Mouse (Mus musculus) heart, embryonic 15.5 days (tissue): ENCODE measurements around the gene Shisal1. TPM values are rescaled to one million over a fixed set of nuclear protein-coding genes. Genes with fewer than 3 reads are reported as not detected.
A peak's percentile ranks its signal among the peaks of the same experiment; 100 is the strongest.

Source experiments
- ATAC-seq: fragments of 200-750 bp; cut with Nextera tagmentation; replicated peaks from 2 replicates; pipeline ENCODE4 v1.8.0; 2017; ENCODE audit warnings: low read depth, moderate TSS enrichment; ENCODE audit not compliant: insufficient number of reproducible peaks, insufficient read depth, low FRiP score
- H3K27ac ChIP-seq: fragments of 300-500 bp; sonication (generic); 2 replicates; pipeline ENCODE4 v1.5.1; 2015; ENCODE audit warnings: mild to moderate bottlenecking, inconsistent platforms
- H3K27me3 ChIP-seq: fragments of 300-500 bp; sonication (generic); 2 replicates; pipeline ENCODE4 v1.6.1; 2015; ENCODE audit warnings: inconsistent platforms
- H3K36me3 ChIP-seq: fragments of 300-500 bp; sonication (generic); 2 replicates; pipeline ENCODE4 v1.6.1; 2015; ENCODE audit warnings: mild to moderate bottlenecking, inconsistent platforms
- H3K4me1 ChIP-seq: fragments of 300-500 bp; sonication (generic); replicated peaks from 2 replicates; pipeline ENCODE4 v1.6.1; 2015; ENCODE audit warnings: inconsistent platforms
- H3K4me2 ChIP-seq: fragments of 300-500 bp; sonication (generic); 2 replicates; pipeline ENCODE4 v1.6.1; 2015; ENCODE audit warnings: inconsistent platforms, mild to moderate bottlenecking, moderate library complexity
- H3K4me3 ChIP-seq: fragments of 300-500 bp; sonication (generic); 2 replicates; pipeline ENCODE4 v1.5.1; 2015; ENCODE audit warnings: mild to moderate bottlenecking, inconsistent platforms
- H3K9ac ChIP-seq: fragments of 300-500 bp; sonication (generic); 2 replicates; pipeline ENCODE4 v1.6.1; 2015; ENCODE audit warnings: mild to moderate bottlenecking, inconsistent platforms
- H3K9me3 ChIP-seq: fragments of 300-500 bp; sonication (generic); replicated peaks from 2 replicates; pipeline ENCODE4 v1.6.1; 2016; ENCODE audit warnings: inconsistent platforms
- WGBS: fragments of 180-500 bp; shearing (Covaris S2); methylation state at CpG from one replicate; pipeline ENCODE4 v1.1.7; 2015; ENCODE audit warnings: mixed read lengths; 5-methylcytosine and 5-hydroxymethylcytosine counted together
- polyA plus RNA-seq: library from polyadenylated mRNA; unstranded; fragments of >200 nt; fragmentation: Nextera tagmentation; extraction: Ambion mirVana; gene quantifications from 2 replicates; pipeline ENCODE4 v1.2.1, GENCODE M21; 2015

Shisal1 gene
- 0.47 and 1.4 TPM in 2 replicates for polyA plus RNA-seq

DNA sequence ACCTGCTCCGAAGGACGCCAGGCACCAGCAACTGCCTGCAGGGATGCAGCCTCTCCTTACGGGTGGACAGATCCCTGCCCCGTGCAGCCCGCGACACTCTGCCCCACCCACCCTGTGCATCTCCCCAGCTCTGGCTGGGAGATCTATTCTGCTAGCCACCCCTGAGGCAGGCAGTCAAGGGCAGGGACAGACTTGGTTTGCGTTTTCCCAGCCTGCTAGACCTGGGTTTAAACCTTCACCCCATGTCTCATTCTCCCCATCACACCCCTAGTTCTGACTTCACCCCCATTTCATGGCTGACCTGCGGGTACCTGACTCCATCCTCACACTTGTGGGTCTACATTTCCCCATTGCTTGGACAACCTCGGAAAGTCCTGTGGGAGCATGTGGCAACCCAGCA is at the start of gene Shisal1:
TSS of gene Shisal1 (minus strand) at position 101 of the 400 bp plus-strand sequence.
- Histone ChIP-seq H3K4me3 (peak within 1 kb of the TSS; percentile 49), H3K4me1 (peaks cover 20% of the 10 kb centered on the region), H3K27me3 (peaks cover 80% of the 10 kb centered on the region), H3K36me3 (no peaks in the 10 kb centered on the region), H3K27ac (no peak within 1 kb of the TSS), H3K4me2 (peak within 1 kb of the TSS; percentile 89), H3K9me3 (no peaks in the 10 kb centered on the region), H3K9ac (peak within 1 kb of the TSS; percentile 30)
- ATAC-seq = no peak
- 25% methylated on average over 9 of the region's 9 CpGs for WGBS

- ATAC-seq = no peak
- Histone ChIP-seq H3K36me3 (no peaks in the 10 kb centered on the region), H3K27ac (no peak overlapping the region), H3K9me3 (no peaks in the 10 kb centered on the region), H3K4me2 (no peak overlapping the region), H3K4me1 (no peaks in the 10 kb centered on the region), H3K9ac (no peak overlapping the region), H3K27me3 (0 out of 2 replicates have a peak, but pooled peaks cover 4% of the 10 kb centered on the region), H3K4me3 (no peak overlapping the region)
- 64% methylated on average over 7 of the region's 7 CpGs for WGBS
These were observed 43.6 kb upstream of the Shisal1 start for GRCm38 (mm10) chr15:84490486-84490885.

- H3K4me2 ChIP-seq = no peak overlapping the region
- no peak overlapping the region for H3K27ac ChIP-seq
- WGBS = 62% methylated on average over 4 of the region's 4 CpGs
- ATAC-seq = no peak
- no peaks in the 10 kb centered on the region for H3K4me1 ChIP-seq
- no peak overlapping the region for H3K4me3 ChIP-seq
- H3K36me3 ChIP-seq = no peaks in the 10 kb centered on the region
- H3K27me3 ChIP-seq = peaks cover 35% of the 10 kb centered on the region
- H3K9me3 ChIP-seq = no peaks in the 10 kb centered on the region
- no peak overlapping the region for H3K9ac ChIP-seq
These were observed 37.4 kb upstream of the Shisal1 start for GRCm38 (mm10) chr15:84484255-84484654.

DNA sequence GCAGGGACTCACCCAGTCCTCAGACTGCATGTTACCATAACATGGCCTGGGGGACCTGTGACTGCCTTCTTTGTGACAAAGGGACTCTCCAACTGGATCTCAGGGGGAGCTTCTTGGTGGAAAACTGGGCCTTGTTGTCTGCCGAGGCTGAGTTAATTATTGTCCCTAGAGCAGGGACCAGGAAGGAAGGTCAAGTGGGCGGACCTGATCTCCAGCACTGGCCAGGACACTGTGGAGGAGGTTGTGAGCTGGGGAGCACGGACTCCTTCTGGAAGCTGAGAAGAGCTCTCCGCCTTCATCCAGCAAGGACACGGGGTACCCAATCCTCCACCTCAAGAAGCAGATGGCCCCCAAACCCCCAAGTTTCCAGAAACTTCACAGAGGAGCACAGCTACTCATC is 36.7 kb upstream of the Shisal1 start:
- H3K4me3 ChIP-seq = no peak overlapping the region
- H3K4me2 ChIP-seq = no peak overlapping the region
- no peak overlapping the region for H3K9ac ChIP-seq
- no peaks in the 10 kb centered on the region for H3K9me3 ChIP-seq
- H3K27ac ChIP-seq = no peak overlapping the region
- H3K4me1 ChIP-seq = no peaks in the 10 kb centered on the region
- ATAC-seq = no peak
- peaks cover 35% of the 10 kb centered on the region for H3K27me3 ChIP-seq
- H3K36me3 ChIP-seq = no peaks in the 10 kb centered on the region
- WGBS = 59% methylated on average over 5 of the region's 5 CpGs

DNA sequence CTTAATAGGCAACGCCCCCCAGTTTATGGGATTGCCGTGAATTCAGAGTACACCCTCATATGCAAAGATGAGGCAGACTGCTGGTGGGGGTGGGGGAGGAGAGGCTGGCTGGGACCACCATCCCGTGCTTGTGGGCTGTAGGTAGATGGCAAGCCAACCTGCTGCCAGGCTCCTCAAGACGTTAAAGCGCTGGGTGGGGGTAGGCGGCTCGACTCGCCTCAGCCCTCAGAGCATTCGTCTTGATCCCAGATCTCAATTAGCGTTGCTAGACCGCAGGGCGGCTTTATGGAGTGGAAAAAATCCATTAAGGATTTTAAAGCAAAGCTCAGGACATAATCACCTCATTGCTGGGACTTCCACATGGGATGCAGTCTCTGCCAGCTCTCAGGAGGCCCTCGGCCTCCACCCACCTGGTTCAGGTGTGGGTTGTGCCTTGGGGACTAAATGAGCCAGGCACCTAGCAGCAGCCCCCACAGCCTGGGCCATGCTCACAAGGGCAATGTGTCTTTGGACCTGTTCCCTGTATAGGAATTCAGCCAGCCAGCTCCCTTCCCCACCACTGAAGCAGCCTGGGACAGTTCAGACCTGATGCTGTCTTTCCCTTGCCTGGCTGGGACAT is 34.5 kb upstream of the Shisal1 start:
- no peak overlapping the region for H3K9ac ChIP-seq
- WGBS = 59% methylated on average over 13 of the region's 13 CpGs
- no peak overlapping the region for H3K27ac ChIP-seq
- H3K4me3 ChIP-seq = no peak overlapping the region
- no peak for ATAC-seq
- H3K4me1 ChIP-seq = no peaks in the 10 kb centered on the region
- H3K36me3 ChIP-seq = no peaks in the 10 kb centered on the region
- H3K27me3 ChIP-seq = peaks cover 35% of the 10 kb centered on the region
- no peaks in the 10 kb centered on the region for H3K9me3 ChIP-seq
- H3K4me2 ChIP-seq = no peak overlapping the region

DNA sequence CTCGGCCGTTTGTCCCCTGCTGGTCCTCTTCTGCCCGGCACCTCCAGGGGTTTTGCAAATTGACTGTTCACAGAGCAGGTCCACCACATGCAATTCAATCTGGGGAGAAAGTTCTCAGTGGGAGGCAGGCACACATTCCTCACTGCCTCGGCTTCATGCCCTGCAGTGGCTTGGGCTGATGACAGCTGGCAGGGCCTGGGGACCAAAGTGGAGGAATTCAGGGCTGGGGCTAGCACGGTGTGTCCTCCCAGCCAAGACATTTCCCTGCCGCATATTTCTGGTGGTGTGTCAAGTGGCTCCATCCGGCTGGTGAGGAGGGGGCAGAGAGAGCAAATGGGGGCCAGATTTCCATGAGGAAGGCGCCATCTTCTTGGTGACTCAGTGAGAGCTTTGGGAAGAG is 22.5 kb upstream of the Shisal1 start:
- H3K4me3 ChIP-seq = no peak overlapping the region
- no peak for ATAC-seq
- H3K27me3 ChIP-seq = peaks cover 47% of the 10 kb centered on the region

DNA sequence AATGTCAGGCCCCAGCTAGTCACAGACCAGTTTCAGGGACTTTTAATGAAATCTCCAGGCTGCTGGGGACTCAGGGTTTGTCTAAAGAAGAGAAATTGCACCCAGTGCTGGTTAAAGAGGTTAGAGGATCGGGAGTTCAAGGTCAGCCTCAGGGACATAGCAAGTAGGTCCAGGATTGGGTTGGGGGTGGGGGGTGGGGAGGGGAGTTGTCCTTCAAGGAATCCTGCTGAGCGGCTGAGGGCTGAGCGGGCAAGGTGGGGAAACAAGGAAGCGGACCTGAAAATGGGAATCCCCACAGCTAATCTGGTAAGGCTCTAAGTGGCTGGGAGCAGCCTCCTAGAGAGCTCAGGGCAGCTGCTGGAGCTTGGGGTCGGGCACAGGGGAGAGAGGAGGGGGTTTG is 20.9 kb upstream of the Shisal1 start:
- Histone ChIP-seq H3K4me2 (no peak overlapping the region), H3K9ac (no peak overlapping the region), H3K36me3 (no peaks in the 10 kb centered on the region), H3K27me3 (peaks cover 47% of the 10 kb centered on the region), H3K27ac (no peak overlapping the region), H3K9me3 (no peaks in the 10 kb centered on the region), H3K4me1 (peaks cover 11% of the 10 kb centered on the region), H3K4me3 (no peak overlapping the region)
- 56% methylated on average over 5 of the region's 5 CpGs for WGBS
- ATAC-seq = no peak

More for the DNA sequence above, 22.5 kb upstream of the Shisal1 start:
- Histone ChIP-seq H3K9me3 (no peaks in the 10 kb centered on the region), H3K4me2 (no peak overlapping the region), H3K9ac (no peak overlapping the region), H3K27ac (no peak overlapping the region), H3K4me1 (peaks cover 11% of the 10 kb centered on the region), H3K36me3 (no peaks in the 10 kb centered on the region)
- WGBS = 19% methylated on average over 8 of the region's 8 CpGs

- 48% methylated on average over 13 of the region's 13 CpGs for WGBS
- H3K27ac ChIP-seq = no peak overlapping the region
- ATAC-seq = no peak
These were observed 19.8 kb upstream of the Shisal1 start for GRCm38 (mm10) chr15:84466458-84467267.

DNA sequence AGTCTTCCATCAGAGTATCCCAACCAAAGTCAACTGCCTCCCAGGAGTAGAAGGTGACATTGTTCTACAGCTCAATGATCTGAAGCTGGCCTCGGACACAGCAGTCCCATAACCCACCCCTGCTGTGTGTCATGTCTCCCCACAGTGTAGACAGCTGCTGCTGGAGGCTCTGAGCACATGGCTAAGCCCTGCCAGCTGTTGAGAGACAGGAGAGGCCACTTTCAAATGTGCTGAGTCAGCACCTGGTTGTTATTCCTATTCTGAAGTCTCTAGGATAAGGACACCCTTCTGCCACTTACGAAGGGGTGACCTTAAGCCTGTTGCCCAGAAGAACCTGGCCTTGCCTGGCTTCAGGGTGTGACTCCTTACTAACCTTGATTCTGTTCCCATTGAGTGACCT is 14.5 kb upstream of the Shisal1 start:
- 64% methylated on average over 2 of the region's 2 CpGs for WGBS
- no peak for ATAC-seq
- Histone ChIP-seq H3K4me2 (no peak overlapping the region), H3K4me3 (no peak overlapping the region), H3K27ac (no peak overlapping the region), H3K27me3 (peaks cover 11% of the 10 kb centered on the region; the same call in 1 of the 2 replicates), H3K36me3 (no peaks in the 10 kb centered on the region), H3K9ac (no peak overlapping the region), H3K4me1 (no peaks in the 10 kb centered on the region), H3K9me3 (no peaks in the 10 kb centered on the region)

More at GRCm38 (mm10) chr15:84466458-84467267, 19.8 kb upstream of the Shisal1 start:
- Histone ChIP-seq H3K4me2 (no peak overlapping the region), H3K36me3 (no peaks in the 10 kb centered on the region), H3K4me3 (no peak overlapping the region), H3K27me3 (peaks cover 39% of the 10 kb centered on the region), H3K4me1 (peaks cover 11% of the 10 kb centered on the region), H3K9ac (no peak overlapping the region), H3K9me3 (no peaks in the 10 kb centered on the region)

DNA sequence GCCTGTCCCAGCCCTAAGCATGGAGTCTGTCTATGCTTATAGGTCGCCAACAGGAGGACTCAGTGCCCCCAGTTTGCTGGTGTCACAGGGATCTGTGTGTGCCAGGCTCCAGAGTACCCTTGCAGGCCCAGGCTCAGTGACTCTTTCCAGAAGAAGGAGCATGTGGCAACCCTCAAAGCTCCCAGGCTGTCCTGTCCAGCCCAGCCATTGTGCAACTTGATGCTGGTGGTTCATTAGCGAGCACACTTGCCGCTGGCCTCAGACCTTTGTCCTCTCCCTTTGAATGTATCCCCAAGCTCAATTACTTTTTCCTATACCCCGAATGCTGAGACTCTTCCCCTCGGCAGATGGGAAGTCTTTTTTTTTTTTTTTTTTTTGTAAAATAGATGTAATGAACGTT is 12.1 kb upstream of the Shisal1 start:
- H3K27me3 ChIP-seq = no peaks in the 10 kb centered on the region
- no peak overlapping the region for H3K4me2 ChIP-seq
- no peaks in the 10 kb centered on the region for H3K36me3 ChIP-seq
- H3K9ac ChIP-seq = no peak overlapping the region
- no peaks in the 10 kb centered on the region for H3K9me3 ChIP-seq
- no peak overlapping the region for H3K4me3 ChIP-seq
- ATAC-seq = no peak
- no peaks in the 10 kb centered on the region for H3K4me1 ChIP-seq
- 81% methylated on average over 6 of the region's 6 CpGs for WGBS
- no peak overlapping the region for H3K27ac ChIP-seq

GRCm38 (mm10) chr15:84455286-84455685 is 8.4 kb upstream of the Shisal1 start:
- Histone ChIP-seq H3K4me1 (peaks cover 9% of the 10 kb centered on the region), H3K9ac (no peak overlapping the region), H3K27ac (no peak overlapping the region), H3K36me3 (no peaks in the 10 kb centered on the region), H3K4me3 (no peak overlapping the region), H3K27me3 (peaks cover 8% of the 10 kb centered on the region; the same call in 1 of the 2 replicates), H3K9me3 (no peaks in the 10 kb centered on the region), H3K4me2 (no peak overlapping the region)
- no peak for ATAC-seq
- WGBS = 86% methylated on average over 6 of the region's 6 CpGs
